Mouse (Mus musculus): ENCODE results near the gene Klkb1. TPM values are rescaled to one million over a fixed set of nuclear protein-coding genes. Genes with fewer than 3 reads are reported as not detected.

The Klkb1 gene
- polyA plus RNA-seq, 1 experiment from 2014 or later, result not detected

- no peaks in the 10 kb centered on the region for H3K36me3 ChIP-seq (replicated peaks; ENCODE audit: control insufficient read depth, insufficient read depth)
- H3K27me3 ChIP-seq (ENCODE audit: control insufficient read depth, insufficient read depth, low read length), result no peaks in the 10 kb centered on the region
- no peak for ATAC-seq (ENCODE audit: low FRiP score)
- H3K27ac ChIP-seq, result no peak overlapping the region
- no peak for DNase-seq (ENCODE audit: low spot score)
- 76% methylated on average over 8 of the region's 8 CpGs for WGBS
- H3K4me3 ChIP-seq (replicated peaks; ENCODE audit: low read length), result no peak overlapping the region
- H3K4me2 ChIP-seq (replicated peaks), result no peak overlapping the region
- no peaks in the 10 kb centered on the region for H3K4me1 ChIP-seq (replicated peaks; ENCODE audit: control insufficient read depth, insufficient read depth, low read length)
- H3K9me3 ChIP-seq (ENCODE audit: control insufficient read depth, low read length), result no peaks in the 10 kb centered on the region
- H3K9ac ChIP-seq, result no peak overlapping the region
Measured at GRCm38 (mm10) chr8:45258421-45258820, 36.2 kb downstream of the Klkb1 start.

DNA sequence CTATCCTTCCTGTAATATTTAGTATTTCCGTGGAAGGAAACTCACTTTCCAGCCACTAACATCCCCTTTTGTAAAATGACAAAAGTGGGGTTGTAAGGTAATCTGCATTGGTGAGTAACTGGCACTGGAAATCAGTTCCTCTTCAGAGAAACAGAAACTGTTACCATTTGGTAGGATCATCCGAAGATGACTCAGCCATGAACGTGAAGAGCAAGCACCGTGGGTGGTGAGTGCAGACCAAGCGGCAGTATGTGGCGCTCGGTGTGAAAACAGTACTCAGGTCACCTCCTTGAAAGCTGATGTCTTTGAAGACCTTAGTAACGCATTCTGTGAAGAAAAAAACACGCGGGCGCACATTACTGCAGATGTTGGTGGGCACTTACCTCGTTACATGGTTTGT, 39.6 kb downstream of the Klkb1 start:
- Histone ChIP-seq H3K4me3 (replicated peaks; ENCODE audit: low read length) (no peak overlapping the region), H3K9me3 (ENCODE audit: control insufficient read depth, low read length) (no peaks in the 10 kb centered on the region), H3K36me3 (replicated peaks; ENCODE audit: control insufficient read depth, insufficient read depth) (no peaks in the 10 kb centered on the region), H3K27me3 (ENCODE audit: control insufficient read depth, insufficient read depth, low read length) (no peaks in the 10 kb centered on the region), H3K4me2 (replicated peaks) (no peak overlapping the region), H3K27ac (no peak overlapping the region), H3K4me1 (replicated peaks; ENCODE audit: control insufficient read depth, insufficient read depth, low read length) (no peaks in the 10 kb centered on the region), H3K9ac (no peak overlapping the region)
- ATAC-seq (ENCODE audit: low FRiP score) (no peak), DNase-seq (ENCODE audit: low spot score) (no peak)
- WGBS, result 87% methylated on average over 12 of the region's 12 CpGs

DNA sequence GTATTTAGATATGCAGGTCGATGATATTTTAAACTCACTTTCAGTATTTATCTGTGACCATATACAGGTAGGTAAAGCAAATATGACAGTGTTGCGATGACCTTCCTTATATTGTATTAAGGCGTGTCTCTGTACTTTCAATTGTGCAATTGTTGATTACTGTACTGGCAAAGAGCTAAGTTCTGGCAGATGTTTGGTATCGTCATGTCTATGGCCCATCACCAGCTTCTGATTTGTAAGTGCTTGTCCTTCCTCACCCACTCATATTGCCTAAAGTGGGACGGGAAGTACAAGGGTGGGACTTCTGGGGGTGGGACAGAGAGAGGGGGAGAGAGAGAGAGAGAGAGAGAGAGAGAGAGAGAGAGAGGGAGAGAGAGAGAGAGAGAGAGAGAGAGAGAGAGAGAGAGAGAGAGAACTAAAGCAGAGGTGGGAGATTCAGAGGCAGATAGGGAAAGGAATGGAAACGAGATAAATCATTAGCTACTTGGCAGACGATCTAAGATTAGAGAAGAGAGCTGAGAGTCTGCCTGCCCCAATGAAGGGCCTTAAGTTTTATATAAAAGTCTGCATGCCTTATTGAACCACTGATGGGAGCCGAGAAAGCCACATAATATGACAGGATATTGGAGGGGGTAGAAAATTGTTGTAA, 40.3 kb downstream of the Klkb1 start:
- WGBS, result 89% methylated on average over 8 of the region's 8 CpGs
- no peak overlapping the region for H3K27ac ChIP-seq
- no peaks in the 10 kb centered on the region for H3K36me3 ChIP-seq (replicated peaks; ENCODE audit: control insufficient read depth, insufficient read depth)
- no peaks in the 10 kb centered on the region for H3K9me3 ChIP-seq (ENCODE audit: control insufficient read depth, low read length)
- no peak overlapping the region for H3K4me2 ChIP-seq (replicated peaks)
- no peaks in the 10 kb centered on the region for H3K27me3 ChIP-seq (ENCODE audit: control insufficient read depth, insufficient read depth, low read length)
- no peak for DNase-seq (ENCODE audit: low spot score)
- no peak overlapping the region for H3K9ac ChIP-seq
- ATAC-seq (ENCODE audit: low FRiP score), result no peak
- H3K4me3 ChIP-seq (replicated peaks; ENCODE audit: low read length), result no peak overlapping the region
- no peaks in the 10 kb centered on the region for H3K4me1 ChIP-seq (replicated peaks; ENCODE audit: control insufficient read depth, insufficient read depth, low read length)

DNA sequence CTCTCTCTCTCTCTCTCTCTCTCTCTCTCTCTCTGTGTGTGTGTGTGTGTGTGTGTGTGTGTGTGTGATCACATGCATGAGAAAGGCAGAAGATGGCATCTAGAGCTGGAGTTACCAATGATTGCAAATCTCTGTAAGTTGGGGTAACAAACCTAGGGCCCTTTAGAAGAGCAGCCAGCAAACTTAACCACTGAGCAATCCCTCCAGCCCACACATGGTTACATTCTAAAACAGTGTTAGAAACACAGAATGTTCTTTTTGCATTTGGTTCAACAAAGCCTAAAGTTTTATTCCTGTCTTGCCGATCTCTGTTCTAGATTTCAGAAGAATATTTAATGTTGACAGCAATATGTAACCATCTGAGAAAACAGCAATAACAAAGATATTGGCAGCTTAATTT, 41.1 kb downstream of the Klkb1 start:
- H3K27ac ChIP-seq, result no peak overlapping the region
- no peak overlapping the region for H3K4me2 ChIP-seq (replicated peaks)
- H3K4me3 ChIP-seq (replicated peaks; ENCODE audit: low read length), result no peak overlapping the region
- H3K27me3 ChIP-seq (ENCODE audit: control insufficient read depth, insufficient read depth, low read length), result no peaks in the 10 kb centered on the region
- H3K4me1 ChIP-seq (replicated peaks; ENCODE audit: control insufficient read depth, insufficient read depth, low read length), result no peaks in the 10 kb centered on the region
- ATAC-seq (ENCODE audit: low FRiP score) (no peak), DNase-seq (ENCODE audit: low spot score) (no peak)
- 95% methylated on average over 1 of the region's 1 CpGs for WGBS
- no peak overlapping the region for H3K9ac ChIP-seq
- no peaks in the 10 kb centered on the region for H3K36me3 ChIP-seq (replicated peaks; ENCODE audit: control insufficient read depth, insufficient read depth)
- H3K9me3 ChIP-seq (ENCODE audit: control insufficient read depth, low read length), result no peaks in the 10 kb centered on the region

- Histone ChIP-seq H3K4me2 (replicated peaks) (no peak overlapping the region), H3K9me3 (ENCODE audit: control insufficient read depth, low read length) (no peaks in the 10 kb centered on the region), H3K27ac (no peak overlapping the region), H3K4me1 (replicated peaks; ENCODE audit: control insufficient read depth, insufficient read depth, low read length) (no peaks in the 10 kb centered on the region), H3K4me3 (replicated peaks; ENCODE audit: low read length) (no peak overlapping the region), H3K27me3 (ENCODE audit: control insufficient read depth, insufficient read depth, low read length) (no peaks in the 10 kb centered on the region), H3K36me3 (replicated peaks; ENCODE audit: control insufficient read depth, insufficient read depth) (no peaks in the 10 kb centered on the region), H3K9ac (no peak overlapping the region)
- ATAC-seq (ENCODE audit: low FRiP score) (no peak), DNase-seq (ENCODE audit: low spot score) (no peak)
- WGBS, result 76% methylated on average over 2 of the region's 2 CpGs
Measured at GRCm38 (mm10) chr8:45253111-45253510, 41.5 kb downstream of the Klkb1 start.

- Histone ChIP-seq H3K27me3 (ENCODE audit: control insufficient read depth, insufficient read depth, low read length) (no peaks in the 10 kb centered on the region), H3K4me2 (replicated peaks) (no peak overlapping the region), H3K27ac (no peak overlapping the region), H3K9me3 (ENCODE audit: control insufficient read depth, low read length) (no peaks in the 10 kb centered on the region), H3K36me3 (replicated peaks; ENCODE audit: control insufficient read depth, insufficient read depth) (no peaks in the 10 kb centered on the region), H3K4me1 (replicated peaks; ENCODE audit: control insufficient read depth, insufficient read depth, low read length) (no peaks in the 10 kb centered on the region), H3K9ac (no peak overlapping the region), H3K4me3 (replicated peaks; ENCODE audit: low read length) (no peak overlapping the region)
- WGBS, result 33% methylated on average over 7 of the region's 7 CpGs
- ATAC-seq (ENCODE audit: low FRiP score) (no peak), DNase-seq (ENCODE audit: low spot score) (no peak)
Measured at GRCm38 (mm10) chr8:45246307-45246706, 48.4 kb downstream of the Klkb1 start.

- Histone ChIP-seq H3K4me3 (replicated peaks; ENCODE audit: low read length) (no peak overlapping the region), H3K9ac (no peak overlapping the region), H3K4me1 (replicated peaks; ENCODE audit: control insufficient read depth, insufficient read depth, low read length) (no peaks in the 10 kb centered on the region), H3K9me3 (ENCODE audit: control insufficient read depth, low read length) (no peaks in the 10 kb centered on the region), H3K27me3 (ENCODE audit: control insufficient read depth, insufficient read depth, low read length) (no peaks in the 10 kb centered on the region), H3K4me2 (replicated peaks) (no peak overlapping the region), H3K36me3 (replicated peaks; ENCODE audit: control insufficient read depth, insufficient read depth) (no peaks in the 10 kb centered on the region), H3K27ac (no peak overlapping the region)
- WGBS, result 93% methylated on average over 8 of the region's 8 CpGs
- DNase-seq (ENCODE audit: low spot score), result no peak
- no peak for ATAC-seq (ENCODE audit: low FRiP score)
Measured at GRCm38 (mm10) chr8:45239363-45239762, 55.3 kb downstream of the Klkb1 start.

DNA sequence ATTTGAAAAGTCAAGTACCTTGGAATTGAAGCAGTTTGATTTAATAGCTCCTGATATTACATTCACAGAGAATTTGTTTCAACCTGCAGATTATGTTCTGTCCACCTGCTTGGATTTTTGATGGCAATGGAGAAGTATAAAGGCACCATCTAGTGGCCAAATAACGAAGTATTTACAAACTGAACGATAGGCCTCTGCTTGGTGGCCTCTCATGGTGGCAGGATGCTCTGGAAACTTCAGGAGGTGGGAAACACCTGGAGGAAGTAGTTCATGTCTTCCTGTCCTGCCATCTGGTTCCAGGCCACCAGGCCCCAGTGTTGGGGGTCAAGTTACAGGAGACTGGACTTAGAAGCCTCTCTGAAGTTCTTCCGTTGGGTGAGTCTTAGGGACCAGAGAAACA, 56.4 kb downstream of the Klkb1 start:
- H3K4me2 ChIP-seq (replicated peaks), result no peak overlapping the region
- no peak overlapping the region for H3K4me3 ChIP-seq (replicated peaks; ENCODE audit: low read length)
- no peaks in the 10 kb centered on the region for H3K27me3 ChIP-seq (ENCODE audit: control insufficient read depth, insufficient read depth, low read length)
- WGBS, result 34% methylated on average over 3 of the region's 3 CpGs
- no peak for ATAC-seq (ENCODE audit: low FRiP score)
- H3K27ac ChIP-seq, result no peak overlapping the region
- H3K9me3 ChIP-seq (ENCODE audit: control insufficient read depth, low read length), result no peaks in the 10 kb centered on the region
- no peaks in the 10 kb centered on the region for H3K36me3 ChIP-seq (replicated peaks; ENCODE audit: control insufficient read depth, insufficient read depth)
- H3K9ac ChIP-seq, result no peak overlapping the region
- no peaks in the 10 kb centered on the region for H3K4me1 ChIP-seq (replicated peaks; ENCODE audit: control insufficient read depth, insufficient read depth, low read length)
- DNase-seq (ENCODE audit: low spot score), result peak; percentile 84

DNA sequence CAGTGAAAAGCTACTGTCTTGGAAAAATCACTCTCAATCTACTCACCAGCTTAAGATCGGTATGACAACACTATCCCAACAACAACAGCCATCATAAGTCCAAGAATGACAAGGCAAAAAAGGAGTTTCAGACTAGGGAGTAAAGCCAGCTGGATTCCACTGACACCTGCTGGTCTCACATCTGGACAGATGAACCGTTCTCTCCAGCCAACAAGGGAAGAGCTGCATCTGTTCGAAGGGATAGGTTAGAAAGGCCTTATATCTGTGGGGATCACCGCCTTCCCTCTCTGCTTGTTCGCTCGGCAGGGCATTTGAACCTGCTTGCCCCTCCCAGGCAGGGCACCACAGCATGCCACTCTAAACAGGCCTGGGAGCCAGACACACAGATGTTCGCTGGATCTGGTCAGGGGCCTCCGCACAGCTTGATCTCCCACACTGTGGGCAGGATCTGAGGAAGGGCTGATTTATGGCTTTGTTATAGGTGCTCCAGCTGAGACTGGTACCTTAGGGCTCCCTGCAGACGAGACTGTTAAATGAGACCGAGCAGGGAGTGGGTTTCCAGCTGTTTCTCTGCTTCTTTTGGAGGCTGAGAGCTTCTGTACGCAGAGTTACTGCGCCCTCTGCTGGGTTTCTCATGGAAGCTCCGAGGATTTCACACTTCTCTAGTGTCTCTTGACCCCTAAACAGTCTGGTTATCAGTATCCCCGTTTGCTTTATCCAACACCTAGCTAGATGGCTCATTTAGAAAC, 58.3 kb downstream of the Klkb1 start:
- peak; percentile 82 for ATAC-seq (ENCODE audit: low FRiP score)
- H3K9ac ChIP-seq, result no peak overlapping the region
- H3K4me3 ChIP-seq (replicated peaks; ENCODE audit: low read length), result no peak overlapping the region

More for the DNA sequence above, 58.3 kb downstream of the Klkb1 start:
- Histone ChIP-seq H3K9me3 (ENCODE audit: control insufficient read depth, low read length) (no peaks in the 10 kb centered on the region), H3K27ac (no peak overlapping the region), H3K4me2 (replicated peaks) (peak overlapping the region; percentile 41), H3K4me1 (replicated peaks; ENCODE audit: control insufficient read depth, insufficient read depth, low read length) (no peaks in the 10 kb centered on the region), H3K36me3 (replicated peaks; ENCODE audit: control insufficient read depth, insufficient read depth) (no peaks in the 10 kb centered on the region), H3K27me3 (ENCODE audit: control insufficient read depth, insufficient read depth, low read length) (no peaks in the 10 kb centered on the region)
- WGBS, result 21% methylated on average over 14 of the region's 14 CpGs
- DNase-seq (ENCODE audit: low spot score), result peak; percentile 91
